Mouse (Mus musculus) CH12.LX (cell line): ENCODE results near the gene Ackr2. TPM values are rescaled to one million over a fixed set of nuclear protein-coding genes. Genes with fewer than 3 reads are reported as not detected.

Source experiments
- DNase-seq: peaks from one replicate; pipeline ENCODE4 v3.0.0-alpha.2; 2013; ENCODE audit errors: extremely low read depth
- H3K27ac ChIP-seq: 2 replicates; pipeline ENCODE4 v1.5.1; 2012; ENCODE audit warnings: low read depth, mild to moderate bottlenecking, control low read depth, moderate library complexity; ENCODE audit not compliant: insufficient read depth
- H3K27me3 ChIP-seq: replicated peaks from 2 replicates; pipeline ENCODE3; 2012; ENCODE audit warnings: inconsistent platforms
- H3K36me3 ChIP-seq, 2 experiments: replicated peaks in 1 of 2; 2 replicates each; pipeline versions ENCODE3 to v1.6.1; 2012; ENCODE audit warnings: inconsistent platforms in 1 of 2, low read length in 1 of 2, mild to moderate bottlenecking in 1 of 2, mixed read lengths in 1 of 2, moderate library complexity in 1 of 2; ENCODE audit not compliant: control insufficient read depth in 1 of 2, insufficient read depth in 1 of 2
- H3K4me1 ChIP-seq, 2 experiments: 2 replicates each; pipeline ENCODE4 v1.6.1; 2012; ENCODE audit warnings: inconsistent platforms in 1 of 2, moderate library complexity in 1 of 2; ENCODE audit not compliant: insufficient read depth in 2 of 2, control insufficient read depth in 1 of 2
- H3K4me2 ChIP-seq: 2 replicates; pipeline ENCODE4 v1.6.1; 2012; ENCODE audit warnings: low read depth, mild to moderate bottlenecking, control low read depth; ENCODE audit not compliant: poor library complexity, insufficient read depth, severe bottlenecking
- H3K4me3 ChIP-seq, 3 experiments: fragments of 150-350 bp in 1 of 3; sonication (generic) in 1 of 3; replicated peaks in 1 of 3; 2 replicates each; pipeline versions ENCODE3 to v1.5.1; 2011 to 2012; ENCODE audit warnings: low read depth in 2 of 3, low read length in 2 of 3, mild to moderate bottlenecking in 2 of 3, moderate library complexity in 2 of 3, control low read depth in 1 of 3, improper control_type of control experiment in 1 of 3, inconsistent platforms in 1 of 3, mixed read lengths in 1 of 3; ENCODE audit not compliant: poor library complexity in 1 of 3
- H3K79me2 ChIP-seq: replicated peaks from 2 replicates; pipeline ENCODE4 v1.6.1; 2012; ENCODE audit warnings: mild to moderate bottlenecking, moderate library complexity; ENCODE audit not compliant: control insufficient read depth, poor library complexity, insufficient read depth, severe bottlenecking; ENCODE audit errors: extremely low read depth
- H3K9ac ChIP-seq: 2 replicates; pipeline ENCODE4 v1.6.1; 2012; ENCODE audit warnings: low read depth, mild to moderate bottlenecking, control low read depth, moderate library complexity; ENCODE audit not compliant: insufficient read depth
- H3K9me3 ChIP-seq: replicated peaks from 2 replicates; pipeline ENCODE3; 2012; ENCODE audit warnings: low read length, inconsistent platforms, mixed read lengths
- CHD1 ChIP-seq: IDR thresholded peaks from 2 replicates; pipeline ENCODE4 v1.6.1; 2012; ENCODE audit warnings: low read depth, low read length, improper control_type of control experiment, inconsistent platforms
- CHD2 ChIP-seq: IDR thresholded peaks from 2 replicates; pipeline ENCODE4 v1.6.1; 2011; ENCODE audit warnings: low read length, improper control_type of control experiment
- CTCF ChIP-seq, 2 experiments: IDR thresholded peaks in 1 of 2; conservative IDR thresholded peaks in 1 of 2; 2 replicates each; pipeline ENCODE4 v1.5.1; 2011 to 2012; ENCODE audit warnings: low read depth in 2 of 2, low read length in 2 of 2, improper control_type of control experiment in 1 of 2, inconsistent platforms in 1 of 2, mild to moderate bottlenecking in 1 of 2, moderate library complexity in 1 of 2
- GABPA ChIP-seq: IDR thresholded peaks from 2 replicates; pipeline ENCODE4 v1.6.1; 2012; ENCODE audit warnings: low read depth, low read length, improper control_type of control experiment, inconsistent platforms; ENCODE audit not compliant: insufficient replicate concordance
- HCFC1 ChIP-seq: IDR thresholded peaks from 2 replicates; pipeline ENCODE4 v1.6.1; 2012; ENCODE audit warnings: low read depth, mild to moderate bottlenecking, inconsistent platforms, low read length, improper control_type of control experiment
- IRF4 ChIP-seq: IDR thresholded peaks from 2 replicates; pipeline ENCODE4 v1.6.1; 2014; ENCODE audit warnings: low read depth, mild to moderate bottlenecking, inconsistent platforms, low read length, improper control_type of control experiment
- KAT2A ChIP-seq: IDR thresholded peaks from 2 replicates; pipeline ENCODE4 v1.6.1; 2012; ENCODE audit warnings: low read length, improper control_type of control experiment, inconsistent platforms; ENCODE audit not compliant: insufficient replicate concordance
- MAX ChIP-seq: IDR thresholded peaks from 2 replicates; pipeline ENCODE4 v1.6.1; 2011; ENCODE audit warnings: low read length, improper control_type of control experiment
- MAZ ChIP-seq: IDR thresholded peaks from 2 replicates; pipeline ENCODE4 v1.6.1; 2012; ENCODE audit warnings: low read depth, mild to moderate bottlenecking, inconsistent platforms, low read length, improper control_type of control experiment, moderate library complexity
- MEF2A ChIP-seq: IDR thresholded peaks from 2 replicates; pipeline ENCODE4 v1.6.1; 2014; ENCODE audit warnings: low read depth, mild to moderate bottlenecking, inconsistent platforms, low read length, improper control_type of control experiment, borderline replicate concordance
- NELFE ChIP-seq: IDR thresholded peaks from 2 replicates; pipeline ENCODE4 v1.6.1; 2011; ENCODE audit warnings: low read depth, low read length, improper control_type of control experiment
- NRF1 ChIP-seq: IDR thresholded peaks from 2 replicates; pipeline ENCODE4 v1.6.1; 2014; ENCODE audit warnings: low read depth, mild to moderate bottlenecking, inconsistent platforms, low read length, improper control_type of control experiment, moderate library complexity
- RAD21 ChIP-seq: IDR thresholded peaks from 2 replicates; pipeline ENCODE4 v1.6.1; 2011; ENCODE audit warnings: low read depth, mild to moderate bottlenecking, low read length, improper control_type of control experiment, moderate library complexity
- SIN3A ChIP-seq: IDR thresholded peaks from 2 replicates; pipeline ENCODE4 v1.6.1; 2012; ENCODE audit warnings: low read length, improper control_type of control experiment, inconsistent platforms
- SMC3 ChIP-seq: IDR thresholded peaks from 2 replicates; pipeline ENCODE4 v1.6.1; 2011; ENCODE audit warnings: low read depth, low read length, improper control_type of control experiment
- USF1 ChIP-seq: IDR thresholded peaks from 2 replicates; pipeline ENCODE4 v1.6.1; 2014; ENCODE audit warnings: low read depth, mild to moderate bottlenecking, inconsistent platforms, low read length, improper control_type of control experiment
- ZC3H11A ChIP-seq: IDR thresholded peaks from 2 replicates; pipeline ENCODE4 v1.6.1; 2012; ENCODE audit warnings: low read depth, mild to moderate bottlenecking, inconsistent platforms, low read length, improper control_type of control experiment
- ZKSCAN1 ChIP-seq: IDR thresholded peaks from 2 replicates; pipeline ENCODE4 v1.6.1; 2012; ENCODE audit warnings: low read depth, inconsistent platforms, low read length, improper control_type of control experiment, borderline replicate concordance
- dilution Hi-C: fragments of 300-500 bp; cut with MboI; formaldehyde crosslinking; loops from 2 replicates; pipeline ENCODE4 v1.14.3; 2020; ENCODE audit warnings: low sequenced_read_pairs; ENCODE audit not compliant: extremely low pct_unique_long_range_greater_than_20kb, extremely low pct_ligation_motif_present
- in situ Hi-C: fragments of 300-500 bp; cut with MboI; formaldehyde crosslinking; loops from 3 replicates; pipeline ENCODE4 v1.14.3; 2019; ENCODE audit warnings: low sequenced_read_pairs, low pct_ligation_motif_present, low pct_unique_long_range_greater_than_20kb, mixed read lengths
- polyA plus RNA-seq: library from polyadenylated mRNA; unstranded; fragments of >175 nt; gene quantifications from 2 replicates; pipeline ENCODE4 v1.2.1, GENCODE M21; 2012; ENCODE audit warnings: low read depth; ENCODE audit not compliant: insufficient read length
- total RNA-seq, 2 experiments: library from RNA; depleted of rRNA; stranded (reverse); fragments of 300-350 nt in 1 of 2; fragments of >200 nt in 1 of 2; gene quantifications; 2 replicates each; pipeline ENCODE4 v1.2.3; 2012 to 2014

Gene Ackr2
- total and polyA plus RNA-seq, 3 experiments: 2.9 to 13.9 (median 9.8) TPM

GRCm38 (mm10) chr9:121947784-121948183, 49.6 kb downstream of the Ackr2 start:
- H3K9ac ChIP-seq: no peak overlapping the region
- no peaks in the 10 kb centered on the region for H3K27me3 ChIP-seq
- H3K36me3 ChIP-seq: peaks cover 33 to 60% of the 10 kb centered on the region in 2 experiments
- H3K27ac ChIP-seq: no peak overlapping the region
- H3K4me1 ChIP-seq: peaks cover 5 to 18% of the 10 kb centered on the region in 2 experiments
- no peaks in the 10 kb centered on the region; the same call in 1 of the 2 replicates for H3K79me2 ChIP-seq
- dilution Hi-C loops: no loop called here
- TF ChIP-seq RAD21 (peak; percentile 40), CTCF (conservative IDR thresholded peaks at IDR 0.05 in 1 of 2, IDR thresholded peaks at IDR 0.05 in 1 of 2; ENCODE audit: low read depth in 2 of 2, low read length in 2 of 2) (peak; percentile 11 to 50; a peak in 2 of 4 replicates), SMC3 (peak; percentile 34), NELFE (no peak)
- no peak for DNase-seq
- no peaks in the 10 kb centered on the region for H3K9me3 ChIP-seq
- H3K4me3 ChIP-seq: no peak overlapping the region
- no peak overlapping the region for H3K4me2 ChIP-seq
- in situ Hi-C loops: loop anchor here (5.0 kb wide), 1 partner anchor 35 kb away; no protein-coding TSS in a partner anchor

- H3K4me2 ChIP-seq: no peak overlapping the region
- no peaks in the 10 kb centered on the region for H3K27me3 ChIP-seq
- in situ Hi-C loops: loop anchor here (5.0 kb wide), 1 partner anchor 34 kb away; no protein-coding TSS in a partner anchor
- TF ChIP-seq NRF1 (no peak), HCFC1 (no peak), KAT2A (no peak), ZKSCAN1 (no peak)
- no peaks in the 10 kb centered on the region for H3K9me3 ChIP-seq
- no peaks in the 10 kb centered on the region; the same call in 1 of the 2 replicates for H3K79me2 ChIP-seq
- no peak overlapping the region for H3K27ac ChIP-seq
- H3K9ac ChIP-seq: no peak overlapping the region
- H3K4me3 ChIP-seq: no peak overlapping the region
- dilution Hi-C loops: no loop called here
- peaks cover 31 to 54% of the 10 kb centered on the region in 2 experiments for H3K36me3 ChIP-seq
- no peak for DNase-seq
- peaks cover 0 to 11% of the 10 kb centered on the region in 2 experiments; a peak in 3 of 4 replicates for H3K4me1 ChIP-seq
These were observed 50.3 kb downstream of the Ackr2 start for GRCm38 (mm10) chr9:121948431-121948830.

- DNase-seq: no peak
- peaks cover 20 to 40% of the 10 kb centered on the region in 2 experiments for H3K36me3 ChIP-seq
- no peaks in the 10 kb centered on the region for H3K79me2 ChIP-seq
- H3K27ac ChIP-seq: no peak within 1 kb of the TSS
- H3K4me3 ChIP-seq: no peak within 1 kb of the TSS
- no peaks in the 10 kb centered on the region for H3K27me3 ChIP-seq
- no peaks in the 10 kb centered on the region for H3K9me3 ChIP-seq
- TF ChIP-seq USF1: no peak
- TF ChIP-seq GABPA: no peak
- TF ChIP-seq CTCF (conservative IDR thresholded peaks at IDR 0.05 in 1 of 2, IDR thresholded peaks at IDR 0.05 in 1 of 2; ENCODE audit: low read depth in 2 of 2, low read length in 2 of 2): no peak
- TF ChIP-seq NELFE: no peak
- TF ChIP-seq ZC3H11A: no peak
- TF ChIP-seq SMC3: no peak
- TF ChIP-seq CHD1: no peak
- TF ChIP-seq ZKSCAN1: no peak
- TF ChIP-seq MAZ: no peak
- TF ChIP-seq MAX: no peak
- no peak for TF ChIP-seq CHD2
- TF ChIP-seq MEF2A: no peak
- TF ChIP-seq NRF1: no peak
- TF ChIP-seq SIN3A: no peak
- no peak for TF ChIP-seq IRF4
- TF ChIP-seq, all 38 proteins: peak for 0
- in situ Hi-C loops (no loop called here), dilution Hi-C loops (no loop called here)
- no peak within 1 kb of the TSS for H3K9ac ChIP-seq
- no peak within 1 kb of the TSS for H3K4me2 ChIP-seq
- no peaks in the 10 kb centered on the region; a peak in 1 of 4 replicates for H3K4me1 ChIP-seq
These were observed 52.4 kb downstream of the Ackr2 start, which contains the start of gene Fam198a for GRCm38 (mm10) chr9:121950418-121951113. Gene Fam198a, plus strand, starts transcription at chr9:121950988.
